Mouse (Mus musculus) embryo, embryonic 10.5 days (tissue): ENCODE results near the gene Clec12a.

ENCODE experiments used
- DNase-seq: peaks from one replicate; pipeline ENCODE4 v3.0.0-alpha.2; 2015; ENCODE audit warnings: low spot score

The Clec12a gene

GRCm38 (mm10) chr6:129374937-129375471 is 32.5 kb downstream of the Clec12a start:
- no peak for DNase-seq

- DNase-seq, result no peak
These were observed 38.0 kb downstream of the Clec12a start for GRCm38 (mm10) chr6:129380454-129380853.

- DNase-seq, result no peak
These were observed 39.2 kb downstream of the Clec12a start for GRCm38 (mm10) chr6:129381736-129382135.

- DNase-seq, result no peak
These were observed 41.0 kb downstream of the Clec12a start for GRCm38 (mm10) chr6:129383466-129383865.

GRCm38 (mm10) chr6:129385000-129385399 is 42.5 kb downstream of the Clec12a start:
- peak; percentile 12 for DNase-seq

- DNase-seq, result no peak
These were observed 43.3 kb downstream of the Clec12a start, which contains the start of gene Clec12b for GRCm38 (mm10) chr6:129385774-129386173. Gene Clec12b (minus strand): TSS chr6:129385874.

GRCm38 (mm10) chr6:129393087-129393720 is 50.7 kb downstream of the Clec12a start:
- DNase-seq, result peak; percentile 44

- DNase-seq, result no peak
These were observed 51.2 kb downstream of the Clec12a start for GRCm38 (mm10) chr6:129393732-129394131.

GRCm38 (mm10) chr6:129396997-129397396 is 54.5 kb downstream of the Clec12a start, which contains the start of gene Clec1b:
Gene Clec1b (plus strand): TSS chr6:129397297.
- no peak for DNase-seq

- no peak for DNase-seq
These were observed 57.5 kb downstream of the Clec12a start for GRCm38 (mm10) chr6:129399945-129400344.

GRCm38 (mm10) chr6:129402404-129402803 is 59.9 kb downstream of the Clec12a start:
- DNase-seq, result no peak

- no peak for DNase-seq
These were observed 60.9 kb downstream of the Clec12a start for GRCm38 (mm10) chr6:129403391-129403790.

- DNase-seq, result no peak
These were observed 63.5 kb downstream of the Clec12a start for GRCm38 (mm10) chr6:129405999-129406398.

GRCm38 (mm10) chr6:129407324-129407723 is 64.8 kb downstream of the Clec12a start:
- no peak for DNase-seq

- DNase-seq, result no peak
These were observed 66.1 kb downstream of the Clec12a start, which contains the start of gene Clec9a for GRCm38 (mm10) chr6:129408562-129408961. Gene Clec9a (plus strand): TSS chr6:129408862.

GRCm38 (mm10) chr6:129414177-129414576 is 71.7 kb downstream of the Clec12a start:
- no peak for DNase-seq
